Mouse (Mus musculus): ENCODE measurements around the gene Zbtb12. TPM values are rescaled to one million over a fixed set of nuclear protein-coding genes. Genes with fewer than 3 reads are reported as not detected.

The Zbtb12 gene
- polyA plus RNA-seq, 1 experiment from 2014 or later, result 5.8 TPM

DNA sequence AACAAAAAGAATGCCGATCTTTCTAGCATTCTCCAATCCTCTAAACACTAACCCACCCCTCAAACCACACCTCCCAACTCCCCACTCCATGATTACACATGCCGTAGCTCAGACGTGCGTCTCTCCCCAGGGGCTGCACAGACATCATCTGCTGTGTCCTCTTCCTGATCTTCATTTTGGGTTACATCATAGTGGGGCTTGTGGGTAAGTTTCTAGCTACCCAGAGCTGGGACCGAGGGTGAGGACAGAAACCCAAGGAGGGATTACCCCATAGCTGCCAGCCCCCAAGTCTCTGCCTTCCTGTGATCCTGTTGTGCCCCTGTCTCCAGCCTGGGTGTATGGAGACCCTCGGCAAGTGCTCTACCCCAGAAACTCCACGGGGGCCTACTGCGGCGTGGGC is 37.9 kb downstream of the Zbtb12 start:
- Histone ChIP-seq H3K27me3 (ENCODE audit: low read depth, poor library complexity, severe bottlenecking) (no peaks in the 10 kb centered on the region), H3K4me1 (peaks cover 17% of the 10 kb centered on the region), H3K36me3 (peaks cover 22% of the 10 kb centered on the region), H3K4me3 (no peak overlapping the region), H3K9me3 (replicated peaks) (no peaks in the 10 kb centered on the region), H3K27ac (replicated peaks) (no peak overlapping the region)
- 85% methylated on average over 9 of the region's 9 CpGs for WGBS
- DNase-seq (ENCODE audit: low spot score), result no peak

GRCm38 (mm10) chr17:34922939-34923338 is 43.7 kb downstream of the Zbtb12 start:
- Histone ChIP-seq H3K4me1 (no peaks in the 10 kb centered on the region), H3K27ac (replicated peaks) (no peak overlapping the region), H3K27me3 (ENCODE audit: low read depth, poor library complexity, severe bottlenecking) (no peaks in the 10 kb centered on the region), H3K36me3 (no peaks in the 10 kb centered on the region), H3K9me3 (replicated peaks) (no peaks in the 10 kb centered on the region), H3K4me3 (no peak overlapping the region)
- 49% methylated on average over 6 of the region's 6 CpGs for WGBS
- DNase-seq (ENCODE audit: low spot score), result no peak

GRCm38 (mm10) chr17:34924258-34924657 is 45.0 kb downstream of the Zbtb12 start:
- Histone ChIP-seq H3K27me3 (ENCODE audit: low read depth, poor library complexity, severe bottlenecking) (no peaks in the 10 kb centered on the region), H3K4me3 (no peak overlapping the region), H3K27ac (replicated peaks) (no peak overlapping the region), H3K4me1 (no peaks in the 10 kb centered on the region), H3K36me3 (no peaks in the 10 kb centered on the region), H3K9me3 (replicated peaks) (no peaks in the 10 kb centered on the region)
- no peak for DNase-seq (ENCODE audit: low spot score)
- 81% methylated on average over 5 of the region's 5 CpGs for WGBS

DNA sequence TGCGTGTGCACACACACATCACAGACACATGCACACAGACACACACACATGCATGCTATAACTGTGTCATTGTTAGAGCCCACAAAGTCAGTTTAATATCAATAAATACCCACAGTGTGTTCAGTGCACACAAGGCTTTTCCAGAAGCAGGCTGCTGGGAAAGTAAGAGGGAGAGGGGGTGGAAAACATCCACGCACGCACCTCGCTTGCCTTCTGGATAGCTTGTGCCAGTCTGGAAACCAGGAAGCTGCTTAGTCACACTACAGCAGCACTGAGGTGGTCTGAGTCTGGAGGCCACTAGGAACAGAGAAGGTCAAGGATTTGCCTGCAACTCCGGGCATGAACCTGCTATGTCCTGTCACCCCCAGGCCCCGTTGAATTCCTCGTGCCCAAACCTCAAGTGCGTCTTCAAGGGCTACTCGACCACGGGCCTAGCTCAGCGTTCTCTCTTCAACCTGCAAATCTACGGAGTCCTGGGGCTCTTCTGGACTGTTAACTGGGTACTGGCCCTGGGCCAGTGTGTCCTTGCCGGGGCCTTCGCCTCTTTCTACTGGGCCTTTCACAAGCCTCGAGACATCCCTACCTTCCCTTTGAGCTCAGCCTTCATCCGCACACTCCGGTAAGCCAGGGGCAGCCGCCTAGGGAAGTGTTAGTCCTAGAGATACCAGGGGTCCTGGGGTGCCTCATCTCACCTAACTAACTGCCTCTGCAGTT is 48.2 kb downstream of the Zbtb12 start:
- DNase-seq (ENCODE audit: low spot score), result no peak
- Histone ChIP-seq H3K4me3 (no peak overlapping the region), H3K27ac (replicated peaks) (no peak overlapping the region), H3K36me3 (no peaks in the 10 kb centered on the region), H3K27me3 (ENCODE audit: low read depth, poor library complexity, severe bottlenecking) (peaks cover 9% of the 10 kb centered on the region; the same call in 1 of the 2 replicates), H3K9me3 (replicated peaks) (no peaks in the 10 kb centered on the region), H3K4me1 (peaks cover 17% of the 10 kb centered on the region)
- WGBS, result 91% methylated on average over 18 of the region's 18 CpGs

DNA sequence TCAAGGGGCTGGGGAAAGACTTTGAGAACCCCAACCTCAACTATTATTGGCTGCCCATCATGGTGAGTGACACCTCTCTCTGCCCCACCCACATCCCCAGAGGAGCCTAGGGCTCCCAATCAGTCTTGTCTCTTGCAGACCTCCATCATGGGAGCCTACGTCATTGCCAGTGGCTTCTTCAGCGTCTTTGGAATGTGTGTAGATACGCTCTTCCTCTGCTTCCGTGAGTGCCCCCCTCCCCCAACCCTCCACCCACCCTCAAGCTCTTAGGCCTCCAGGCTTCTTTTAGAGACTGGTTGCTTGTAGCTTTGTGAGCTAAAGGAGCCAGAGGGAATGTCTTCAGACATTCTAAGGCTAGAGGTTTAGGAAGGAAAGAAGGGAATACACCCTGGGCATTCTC is 49.6 kb downstream of the Zbtb12 start:
- 77% methylated on average over 4 of the region's 4 CpGs for WGBS
- Histone ChIP-seq H3K9me3 (replicated peaks) (no peaks in the 10 kb centered on the region), H3K27ac (replicated peaks) (no peak overlapping the region), H3K36me3 (0 out of 2 replicates have a peak, but pooled peaks cover 4% of the 10 kb centered on the region), H3K4me1 (peaks cover 21% of the 10 kb centered on the region), H3K4me3 (no peak overlapping the region), H3K27me3 (ENCODE audit: low read depth, poor library complexity, severe bottlenecking) (peaks cover 9% of the 10 kb centered on the region; the same call in 1 of the 2 replicates)
- DNase-seq (ENCODE audit: low spot score), result no peak

DNA sequence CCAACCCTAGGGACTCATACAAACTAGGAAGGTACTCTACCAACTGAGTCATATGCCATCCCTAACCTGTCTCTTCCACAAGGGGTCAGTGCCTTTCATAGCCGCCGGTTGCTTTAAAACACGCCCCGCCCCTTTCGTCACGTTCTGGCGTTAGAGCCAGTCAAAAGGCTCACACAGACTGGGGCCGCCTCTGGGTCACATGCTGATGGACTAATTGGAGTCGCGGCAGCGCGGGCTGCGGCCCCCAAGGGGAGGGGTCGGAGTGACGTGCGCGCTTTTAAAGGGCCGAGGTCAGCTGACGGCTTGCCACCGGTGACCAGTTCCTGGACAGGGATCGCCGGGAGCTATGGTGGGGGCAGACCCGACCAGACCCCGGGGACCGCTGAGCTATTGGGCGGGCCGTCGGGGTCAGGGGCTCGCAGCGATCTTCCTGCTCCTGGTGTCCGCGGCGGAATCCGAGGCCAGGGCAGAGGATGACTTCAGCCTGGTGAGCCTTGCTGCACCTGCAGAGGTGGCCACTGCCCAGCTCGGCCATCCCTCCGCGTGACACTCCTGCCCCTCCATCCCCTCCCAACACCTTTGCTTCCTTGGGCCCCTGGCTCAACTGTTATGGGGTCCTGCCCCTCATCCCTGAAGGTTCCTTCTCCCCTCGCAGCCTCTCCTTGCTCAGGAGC is 51.9 kb downstream of the Zbtb12 start, which contains the start of gene Neu1:
Gene Neu1, plus strand, starts transcription at position 193 of the 674 bp plus-strand sequence.
- Histone ChIP-seq H3K27ac (replicated peaks) (peak within 1 kb of the TSS; percentile 86), H3K9me3 (replicated peaks) (no peaks in the 10 kb centered on the region), H3K4me1 (peaks cover 35% of the 10 kb centered on the region), H3K4me3 (peak within 1 kb of the TSS; percentile 69), H3K36me3 (0 out of 2 replicates have a peak, but pooled peaks cover 15% of the 10 kb centered on the region), H3K27me3 (ENCODE audit: low read depth, poor library complexity, severe bottlenecking) (peaks cover 9% of the 10 kb centered on the region; the same call in 1 of the 2 replicates)
- DNase-seq (ENCODE audit: low spot score), result peak; percentile 97
- WGBS, result 1% methylated on average over 38 of the region's 38 CpGs

DNA sequence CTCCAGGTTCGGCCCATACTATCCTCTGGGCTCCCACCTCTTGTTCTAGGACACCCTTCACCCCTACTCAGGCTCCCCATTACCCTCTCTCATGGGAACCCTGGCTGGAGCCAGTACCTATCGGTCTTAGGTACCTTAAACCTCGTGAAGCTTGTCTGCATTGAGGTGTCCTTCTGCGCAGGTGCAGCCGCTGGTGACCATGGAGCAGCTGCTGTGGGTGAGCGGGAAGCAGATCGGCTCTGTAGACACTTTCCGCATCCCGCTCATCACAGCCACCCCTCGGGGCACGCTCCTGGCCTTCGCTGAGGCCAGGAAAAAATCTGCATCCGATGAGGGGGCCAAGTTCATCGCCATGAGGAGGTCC is 52.4 kb downstream of the Zbtb12 start:
- Histone ChIP-seq H3K9me3 (replicated peaks) (no peaks in the 10 kb centered on the region), H3K4me3 (peak overlapping the region; percentile 69), H3K36me3 (0 out of 2 replicates have a peak, but pooled peaks cover 15% of the 10 kb centered on the region), H3K4me1 (peaks cover 35% of the 10 kb centered on the region), H3K27ac (replicated peaks) (peak overlapping the region; percentile 86), H3K27me3 (ENCODE audit: low read depth, poor library complexity, severe bottlenecking) (peaks cover 9% of the 10 kb centered on the region; the same call in 1 of the 2 replicates)
- 13% methylated on average over 14 of the region's 14 CpGs for WGBS
- no peak for DNase-seq (ENCODE audit: low spot score)

DNA sequence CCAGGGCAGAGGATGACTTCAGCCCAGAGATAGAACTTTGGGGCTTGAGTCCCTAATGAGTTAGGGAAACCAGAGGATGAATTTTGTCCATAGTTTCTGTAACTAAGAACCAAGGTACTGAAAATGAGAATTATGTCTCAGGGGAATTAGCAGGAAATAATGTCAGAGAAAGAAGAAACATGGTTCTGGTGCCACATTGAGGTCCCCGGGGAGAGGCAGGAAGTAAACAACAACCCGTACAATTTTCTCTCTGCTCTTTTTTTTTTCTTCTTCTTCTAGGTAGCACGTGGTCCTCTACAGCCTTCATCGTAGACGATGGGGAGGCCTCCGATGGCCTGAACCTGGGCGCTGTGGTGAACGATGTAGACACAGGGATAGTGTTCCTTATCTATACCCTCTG is 53.0 kb downstream of the Zbtb12 start:
- peaks cover 35% of the 10 kb centered on the region for H3K4me1 ChIP-seq
- H3K36me3 ChIP-seq, result 0 out of 2 replicates have a peak, but pooled peaks cover 15% of the 10 kb centered on the region
- no peak for DNase-seq (ENCODE audit: low spot score)
- H3K27me3 ChIP-seq (ENCODE audit: low read depth, poor library complexity, severe bottlenecking), result peaks cover 9% of the 10 kb centered on the region; the same call in 1 of the 2 replicates
- peak overlapping the region; percentile 69 for H3K4me3 ChIP-seq
- no peaks in the 10 kb centered on the region for H3K9me3 ChIP-seq (replicated peaks)
- 91% methylated on average over 8 of the region's 8 CpGs for WGBS
- H3K27ac ChIP-seq (replicated peaks), result no peak overlapping the region; the same call in 1 of the 2 replicates

- no peak for DNase-seq (ENCODE audit: low spot score)
- Histone ChIP-seq H3K36me3 (0 out of 2 replicates have a peak, but pooled peaks cover 15% of the 10 kb centered on the region), H3K27ac (replicated peaks) (0 out of 2 replicates have a peak overlapping the region, but pooled peaks have one; percentile 9), H3K4me3 (peak overlapping the region; percentile 18; the same call in 1 of the 2 replicates), H3K4me1 (peaks cover 35% of the 10 kb centered on the region), H3K27me3 (ENCODE audit: low read depth, poor library complexity, severe bottlenecking) (peaks cover 9% of the 10 kb centered on the region; the same call in 1 of the 2 replicates), H3K9me3 (replicated peaks) (no peaks in the 10 kb centered on the region)
- WGBS, result 71% methylated on average over 24 of the region's 24 CpGs
Measured at GRCm38 (mm10) chr17:34934031-34934430, 54.7 kb downstream of the Zbtb12 start.

GRCm38 (mm10) chr17:34934830-34935229 is 55.5 kb downstream of the Zbtb12 start:
- no peak overlapping the region for H3K27ac ChIP-seq (replicated peaks)
- H3K36me3 ChIP-seq, result 0 out of 2 replicates have a peak, but pooled peaks cover 15% of the 10 kb centered on the region
- H3K27me3 ChIP-seq (ENCODE audit: low read depth, poor library complexity, severe bottlenecking), result peaks cover 9% of the 10 kb centered on the region; the same call in 1 of the 2 replicates
- no peaks in the 10 kb centered on the region for H3K9me3 ChIP-seq (replicated peaks)
- no peak overlapping the region for H3K4me3 ChIP-seq
- WGBS, result 58% methylated on average over 8 of the region's 8 CpGs
- no peak for DNase-seq (ENCODE audit: low spot score)
- peaks cover 35% of the 10 kb centered on the region for H3K4me1 ChIP-seq

GRCm38 (mm10) chr17:34937960-34938505 is 58.8 kb downstream of the Zbtb12 start:
- no peak overlapping the region for H3K4me3 ChIP-seq
- WGBS, result 86% methylated on average over 6 of the region's 6 CpGs
- no peaks in the 10 kb centered on the region for H3K9me3 ChIP-seq (replicated peaks)
- no peak overlapping the region for H3K27ac ChIP-seq (replicated peaks)
- 0 out of 2 replicates have a peak, but pooled peaks cover 13% of the 10 kb centered on the region for H3K36me3 ChIP-seq
- no peaks in the 10 kb centered on the region for H3K27me3 ChIP-seq (ENCODE audit: low read depth, poor library complexity, severe bottlenecking)
- H3K4me1 ChIP-seq, result peaks cover 25% of the 10 kb centered on the region
- no peak for DNase-seq (ENCODE audit: low spot score)

- no peaks in the 10 kb centered on the region for H3K36me3 ChIP-seq
- H3K9me3 ChIP-seq (replicated peaks), result no peaks in the 10 kb centered on the region
- peak overlapping the region; percentile 83 for H3K27ac ChIP-seq (replicated peaks)
- peak overlapping the region; percentile 53 for H3K4me3 ChIP-seq
- H3K27me3 ChIP-seq (ENCODE audit: low read depth, poor library complexity, severe bottlenecking), result no peaks in the 10 kb centered on the region
- H3K4me1 ChIP-seq, result peaks cover 8% of the 10 kb centered on the region
- DNase-seq (ENCODE audit: low spot score), result peak; percentile 64
- 8% methylated on average over 15 of the region's 15 CpGs for WGBS
Measured at GRCm38 (mm10) chr17:34941344-34942041, 62.2 kb downstream of the Zbtb12 start.
